Mouse (Mus musculus) lung, adult 2 months (tissue): ENCODE results near the gene Mast4.

Experiments
- CTCF ChIP-seq: fragments of 200-500 bp; IDR thresholded peaks from 2 replicates; pipeline ENCODE4 v1.5.1; 2011; ENCODE audit warnings: mild to moderate bottlenecking, low read length, control low read depth; ENCODE audit not compliant: insufficient read depth
- POLR2A ChIP-seq: fragments of 200-500 bp; IDR thresholded peaks from 2 replicates; pipeline ENCODE4 v1.6.1; 2011; ENCODE audit warnings: low read depth, mild to moderate bottlenecking, control low read depth, low read length, borderline replicate concordance; ENCODE audit errors: extremely low read depth

GRCm38 (mm10) chr13:102767110-102767509, 567.2 kb downstream of the Mast4 start:
- TF ChIP-seq CTCF (no peak), POLR2A (no peak)
